9 mouse cellular contexts compared by ENCODE assay signal in the genomic region with DNA sequence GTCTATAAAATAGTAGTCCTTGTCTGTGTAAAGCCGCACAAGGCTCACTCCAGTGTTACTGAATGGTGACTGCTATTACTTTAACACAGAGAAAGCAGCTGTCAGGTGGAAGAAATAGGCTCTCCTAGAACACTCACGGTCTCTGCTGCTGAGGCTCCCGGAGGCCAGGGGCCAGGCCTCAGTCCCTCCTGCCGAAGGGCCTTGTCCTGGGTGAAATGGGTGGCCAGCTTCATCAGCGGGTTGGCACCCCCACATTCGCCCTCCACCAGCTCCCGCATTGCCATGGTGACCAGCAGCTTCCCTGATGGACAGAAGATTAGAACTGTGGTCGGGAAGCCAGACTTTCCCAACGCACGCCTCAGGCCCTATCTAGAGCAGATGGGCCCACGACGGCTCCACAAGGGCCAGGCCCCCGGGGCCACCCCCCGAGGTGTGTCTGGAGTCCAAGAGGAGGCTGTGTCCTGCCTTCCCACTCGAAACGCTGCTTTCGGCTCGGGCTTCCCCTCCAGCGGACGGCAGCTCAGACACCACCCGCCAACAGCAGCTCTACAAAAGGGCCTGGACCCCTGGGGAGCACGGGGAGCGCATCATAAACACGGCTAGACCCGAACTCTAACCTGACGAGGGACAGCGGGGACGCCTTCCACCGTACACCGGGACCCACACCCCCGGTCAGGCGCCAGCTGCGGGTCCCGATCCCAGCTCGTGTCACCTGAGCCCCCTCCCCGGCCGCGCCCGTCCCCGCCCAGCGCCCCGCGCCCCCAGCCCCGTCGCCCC. TPM values are rescaled to one million over a fixed set of nuclear protein-coding genes. Genes with fewer than 3 reads are reported as not detected.
A peak's percentile ranks its signal among the peaks of the same experiment; 100 is the strongest.
DNase-seq lines count a peak whose midpoint lies in the region; ATAC-seq and TF ChIP-seq lines count a peak whose summit lies in the region.
"Had no signal": no experiment of that assay in that cellular context is flagged by ENCODE, and none has a peak within 500 bp of the region (broad histone marks: within the 10 kb centered on the region; RNA-seq: fewer than 3 reads in every experiment).

No protein-coding gene starts in this region.

- peak overlapping the region; percentile 88 for H3K4me3 ChIP-seq in E14TG2a.4 (replicated peaks; ENCODE audit: low read length)
- H3K4me3 ChIP-seq in heart, embryonic 12.5 days: peak overlapping the region; percentile 91
- peak overlapping the region; percentile 93 for H3K4me3 ChIP-seq in kidney, postnatal 0 days (replicated peaks; ENCODE audit: low read depth, low read length)
- peak overlapping the region; percentile 91 for H3K4me3 ChIP-seq in lung, adult 2 months (replicated peaks; ENCODE audit: extremely low read depth, low read depth, low read length)
- peak overlapping the region; percentile 66 for H3K4me3 ChIP-seq in neural tube, embryonic 15.5 days (replicated peaks)

- TF ChIP-seq CTCF in E14TG2a.4 (conservative IDR thresholded peaks at IDR 0.05; ENCODE audit: low read length): no peak
- TF ChIP-seq CTCF in kidney, postnatal 0 days (IDR thresholded peaks at IDR 0.05; ENCODE audit: low read depth): no peak
- no peak for TF ChIP-seq CTCF in lung, adult 2 months (IDR thresholded peaks at IDR 0.05; ENCODE audit: insufficient read depth, low read length)

- no peaks in the 10 kb centered on the region for H3K9me3 ChIP-seq in E14TG2a.4 (ENCODE audit: low read length)
- H3K9me3 ChIP-seq in heart, embryonic 12.5 days (replicated peaks): no peaks in the 10 kb centered on the region
- H3K9me3 ChIP-seq in kidney, postnatal 0 days (replicated peaks; ENCODE audit: low read length): no peaks in the 10 kb centered on the region
- no peaks in the 10 kb centered on the region for H3K9me3 ChIP-seq in neural tube, embryonic 15.5 days (replicated peaks)

- peak overlapping the region; percentile 93 for H3K9ac ChIP-seq in heart, embryonic 12.5 days
- peak overlapping the region; percentile 92 for H3K9ac ChIP-seq in kidney, postnatal 0 days (ENCODE audit: low read depth, low read length)
- H3K9ac ChIP-seq in neural tube, embryonic 15.5 days (replicated peaks): peak overlapping the region; percentile 65

- WGBS in heart, embryonic 12.5 days: 3% methylated on average over 45 of the region's 45 CpGs
- WGBS in kidney, postnatal 0 days: 1% methylated on average over 44 of the region's 45 CpGs
- WGBS in lung, adult 2 months: 2% methylated on average over 45 of the region's 45 CpGs
- WGBS in neural tube, embryonic 15.5 days: 2% methylated on average over 42 of the region's 45 CpGs

- H3K36me3 ChIP-seq in E14TG2a.4 (ENCODE audit: insufficient read depth, low read length): peaks cover 32% of the 10 kb centered on the region
- peaks cover 19% of the 10 kb centered on the region for H3K36me3 ChIP-seq in heart, embryonic 12.5 days
- no peaks in the 10 kb centered on the region for H3K36me3 ChIP-seq in kidney, postnatal 0 days (ENCODE audit: insufficient read depth, low read length)
- peaks cover 15% of the 10 kb centered on the region for H3K36me3 ChIP-seq in neural tube, embryonic 15.5 days

- H3K4me2 ChIP-seq in heart, embryonic 12.5 days: peak overlapping the region; percentile 74
- peak overlapping the region; percentile 83 for H3K4me2 ChIP-seq in kidney, postnatal 0 days (ENCODE audit: low read length)
- H3K4me2 ChIP-seq in neural tube, embryonic 15.5 days: peak overlapping the region; percentile 68

- peak; percentile 64 for ATAC-seq in heart, embryonic 12.5 days (ENCODE audit: insufficient number of reproducible peaks, low FRiP score)
- peak; percentile 36 for ATAC-seq in kidney, postnatal 0 days (replicated peaks; ENCODE audit: low FRiP score, low read depth)
- peak; percentile 71 for ATAC-seq in neural tube, embryonic 15.5 days (ENCODE audit: low FRiP score)

- peaks cover 27% of the 10 kb centered on the region for H3K4me1 ChIP-seq in E14TG2a.4 (replicated peaks; ENCODE audit: low read depth, low read length)
- H3K4me1 ChIP-seq in heart, embryonic 12.5 days (replicated peaks): peaks cover 15% of the 10 kb centered on the region
- no peaks in the 10 kb centered on the region for H3K4me1 ChIP-seq in kidney, postnatal 0 days (replicated peaks; ENCODE audit: insufficient read depth, low read length)
- peaks cover 2% of the 10 kb centered on the region; the same call in 1 of the 2 replicates for H3K4me1 ChIP-seq in lung, adult 2 months (ENCODE audit: control insufficient read depth, insufficient read depth, low read length)
- peaks cover 17% of the 10 kb centered on the region for H3K4me1 ChIP-seq in neural tube, embryonic 15.5 days

- H3K27me3 ChIP-seq in E14TG2a.4 (ENCODE audit: insufficient read depth, low read length): no peaks in the 10 kb centered on the region
- no peaks in the 10 kb centered on the region for H3K27me3 ChIP-seq in heart, embryonic 12.5 days (replicated peaks)
- H3K27me3 ChIP-seq in kidney, postnatal 0 days (ENCODE audit: insufficient read depth, low read length): no peaks in the 10 kb centered on the region
- no peaks in the 10 kb centered on the region for H3K27me3 ChIP-seq in neural tube, embryonic 15.5 days (replicated peaks)

- peak overlapping the region; percentile 67 for H3K27ac ChIP-seq in heart, embryonic 12.5 days (ENCODE audit: poor library complexity, severe bottlenecking)
- H3K27ac ChIP-seq in kidney, postnatal 0 days: peak overlapping the region; percentile 73
- peak overlapping the region; percentile 75 for H3K27ac ChIP-seq in neural tube, embryonic 15.5 days (replicated peaks)

- DNase-seq in adrenal gland, adult 8-10 months: peak; percentile 58
- peak; percentile 48 for DNase-seq in embryo, embryonic 9.5 days (ENCODE audit: extremely low spot score)
- peak; percentile 60 for DNase-seq in kidney, postnatal 0 days (ENCODE audit: low spot score)
- DNase-seq in lung, adult 2 months: peak; percentile 51
- DNase-seq in thymus, postnatal 4 days: peak; percentile 72

- no peak for TF ChIP-seq POLR2A in lung, adult 2 months (IDR thresholded peaks at IDR 0.05; ENCODE audit: borderline replicate concordance, extremely low read depth, low read depth, low read length)

RNA-seq across cellular contexts. Expression of a gene that starts 0.5 kb away (rescaled TPM):
- total RNA-seq in adrenal gland, adult 8-10 months (2022): 10 to 100 TPM; 62.0 to 95.7 (median 82.8) TPM
- polyA plus RNA-seq in heart, embryonic 12.5 days (2016; fragmentation: Nextera tagmentation; extraction: Ambion mirVana): 23.7 and 25.4 TPM in 2 replicates
- 36.4 and 39.4 TPM in 2 replicates for polyA plus RNA-seq in kidney, postnatal 0 days (2015; fragmentation: Nextera tagmentation; extraction: Ambion mirVana)
- polyA plus RNA-seq in lung, adult 2 months (2012; rRNA removed): 24.2 and 31.2 TPM in 2 replicates
- polyA plus RNA-seq in neural tube, embryonic 15.5 days (2015; fragmentation: Nextera tagmentation; extraction: Ambion mirVana): 58.0 and 62.4 TPM in 2 replicates

RNA-seq across cellular contexts. Expression of a gene that starts 50.3 kb away (rescaled TPM):
- total RNA-seq in adrenal gland, adult 8-10 months (2022): 10 to 100 TPM; 55.0 to 89.1 (median 73.7) TPM
- 1.5 and 1.7 TPM in 2 replicates for polyA plus RNA-seq in heart, embryonic 12.5 days (2016; fragmentation: Nextera tagmentation; extraction: Ambion mirVana)
- 2.5 and 2.7 TPM in 2 replicates for polyA plus RNA-seq in kidney, postnatal 0 days (2015; fragmentation: Nextera tagmentation; extraction: Ambion mirVana)
- polyA plus RNA-seq in lung, adult 2 months (2012; rRNA removed): 3.2 and 9.1 TPM in 2 replicates
- polyA plus RNA-seq in neural tube, embryonic 15.5 days (2015; fragmentation: Nextera tagmentation; extraction: Ambion mirVana): 135 and 160 TPM in 2 replicates
- total RNA-seq: neutrophil, adult 5-6 weeks had no signal

Comparison
In these comparisons a context has a peak if more than half of its experiments do, and no peak if none do; other contexts are left out.
1. Peak in every context shown above with its lines: DNase-seq, ATAC-seq, H3K4me3 ChIP-seq and H3K27ac ChIP-seq.
2. RNA of a gene that starts 50.3 kb away (polyA plus RNA-seq): 135 to 160 TPM in neural tube, embryonic 15.5 days; 3.2 to 9.1 TPM in lung, adult 2 months, 2.5 to 2.7 TPM in kidney, postnatal 0 days and 1.5 to 1.7 TPM in heart, embryonic 12.5 days; every median in the first group is over 10 times any median in the second.